ENCODE assay signal across 9 mouse cellular contexts in the genomic region with DNA sequence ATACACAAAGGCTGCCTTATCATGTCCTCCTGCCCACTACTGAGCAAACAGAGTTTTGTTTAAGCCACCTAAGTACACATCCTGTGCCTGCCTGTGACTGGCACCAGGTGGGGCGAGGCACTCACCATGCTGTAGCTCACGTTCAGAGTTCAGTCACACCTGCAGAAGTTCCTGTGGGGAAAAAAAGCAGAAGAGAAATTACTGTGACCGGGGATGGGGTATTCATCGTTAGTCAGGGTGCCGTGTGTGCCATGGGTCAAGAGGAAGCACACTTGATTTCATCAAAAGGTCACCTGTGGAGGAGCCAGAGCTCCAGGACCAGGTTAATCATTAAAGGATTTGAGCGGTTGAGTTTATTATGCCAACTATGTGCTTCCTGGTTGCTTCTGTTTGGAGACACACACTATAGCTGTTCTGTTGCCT. TPM values are rescaled to one million over a fixed set of nuclear protein-coding genes. Genes with fewer than 3 reads are reported as not detected.
DNase-seq lines count a peak whose midpoint lies in the region; ATAC-seq lines count a peak whose summit lies in the region.
"Had no signal": no experiment of that assay in that cellular context is flagged by ENCODE, and none has a peak within 500 bp of the region (broad histone marks: within the 10 kb centered on the region; RNA-seq: fewer than 3 reads in every experiment).

No protein-coding gene starts in this region.

- 0 out of 2 replicates have a peak, but pooled peaks cover 2% of the 10 kb centered on the region for H3K4me1 ChIP-seq in intestine, embryonic 15.5 days (replicated peaks)
- H3K4me1 ChIP-seq in liver, embryonic 16.5 days (ENCODE audit: control insufficient read depth, low read depth, low read length): no peaks in the 10 kb centered on the region; the same call in 1 of the 2 replicates
- H3K4me1 ChIP-seq in stomach, embryonic 15.5 days: no peaks in the 10 kb centered on the region
- H3K4me1 ChIP-seq in midbrain, embryonic 11.5 days (ENCODE audit: control insufficient read depth, insufficient read depth, low read length): no peaks in the 10 kb centered on the region
- H3K4me1 ChIP-seq in forebrain, embryonic 15.5 days: no peaks in the 10 kb centered on the region
- H3K4me1 ChIP-seq: hindbrain, embryonic 13.5 days had no signal

- H3K9me3 ChIP-seq in intestine, embryonic 15.5 days: no peaks in the 10 kb centered on the region
- no peaks in the 10 kb centered on the region for H3K9me3 ChIP-seq in liver, embryonic 16.5 days (replicated peaks; ENCODE audit: control insufficient read depth, low read length)
- no peaks in the 10 kb centered on the region for H3K9me3 ChIP-seq in stomach, embryonic 15.5 days
- H3K9me3 ChIP-seq in midbrain, embryonic 11.5 days (ENCODE audit: control insufficient read depth, low read length): no peaks in the 10 kb centered on the region
- H3K9me3 ChIP-seq in forebrain, embryonic 15.5 days: no peaks in the 10 kb centered on the region
- H3K9me3 ChIP-seq: hindbrain, embryonic 13.5 days had no signal

- H3K4me2 ChIP-seq in intestine, embryonic 15.5 days (replicated peaks): 0 out of 2 replicates have a peak overlapping the region, but pooled peaks have one; percentile 13
- H3K4me2 ChIP-seq in liver, embryonic 16.5 days (ENCODE audit: low read depth, low read length): peak overlapping the region; percentile 36
- no peak overlapping the region for H3K4me2 ChIP-seq in stomach, embryonic 15.5 days
- H3K4me2 ChIP-seq in midbrain, embryonic 11.5 days: no peak overlapping the region
- H3K4me2 ChIP-seq in forebrain, embryonic 15.5 days (replicated peaks): no peak overlapping the region
- H3K4me2 ChIP-seq: hindbrain, embryonic 13.5 days had no signal

- DNase-seq in kidney, adult 9 months: peak; percentile 90
- no peak for DNase-seq in retina, embryonic 14.5 days (ENCODE audit: low spot score)
- no peak for DNase-seq in midbrain, embryonic 11.5 days (ENCODE audit: low spot score, missing footprints)
- DNase-seq: cerebellum, postnatal 14 days had no signal

- peak overlapping the region; percentile 84 for H3K27ac ChIP-seq in intestine, embryonic 15.5 days
- H3K27ac ChIP-seq in liver, embryonic 16.5 days (ENCODE audit: low read length): peak overlapping the region; percentile 53
- peak overlapping the region; percentile 85 for H3K27ac ChIP-seq in stomach, embryonic 15.5 days
- H3K27ac ChIP-seq in midbrain, embryonic 11.5 days (ENCODE audit: low read depth, low read length): no peak overlapping the region
- H3K27ac ChIP-seq in forebrain, embryonic 15.5 days (replicated peaks): no peak overlapping the region
- H3K27ac ChIP-seq: hindbrain, embryonic 13.5 days had no signal

- ATAC-seq in intestine, embryonic 15.5 days: peak; percentile 95
- ATAC-seq in liver, embryonic 16.5 days (ENCODE audit: low read depth): peak; percentile 78
- peak; percentile 91 for ATAC-seq in stomach, embryonic 15.5 days (ENCODE audit: insufficient read depth, low FRiP score, low read depth)
- no peak for ATAC-seq in midbrain, embryonic 11.5 days (ENCODE audit: low FRiP score)
- ATAC-seq in forebrain, embryonic 15.5 days (replicated peaks): no peak

- no peak overlapping the region for H3K4me3 ChIP-seq in intestine, embryonic 15.5 days (replicated peaks)
- H3K4me3 ChIP-seq in liver, embryonic 16.5 days (ENCODE audit: low read depth, low read length): peak overlapping the region; percentile 32
- no peak overlapping the region for H3K4me3 ChIP-seq in stomach, embryonic 15.5 days (replicated peaks)
- no peak overlapping the region for H3K4me3 ChIP-seq in midbrain, embryonic 11.5 days (ENCODE audit: low read depth, low read length)
- no peak overlapping the region for H3K4me3 ChIP-seq in forebrain, embryonic 15.5 days
- H3K4me3 ChIP-seq: hindbrain, embryonic 13.5 days had no signal

- H3K27me3 ChIP-seq in intestine, embryonic 15.5 days (replicated peaks): no peaks in the 10 kb centered on the region
- no peaks in the 10 kb centered on the region for H3K27me3 ChIP-seq in liver, embryonic 16.5 days (ENCODE audit: control insufficient read depth, insufficient read depth, low read depth, low read length)
- H3K27me3 ChIP-seq in stomach, embryonic 15.5 days (replicated peaks): no peaks in the 10 kb centered on the region
- H3K27me3 ChIP-seq in midbrain, embryonic 11.5 days (ENCODE audit: control insufficient read depth, insufficient read depth, low read length): no peaks in the 10 kb centered on the region
- H3K27me3 ChIP-seq in forebrain, embryonic 15.5 days: no peaks in the 10 kb centered on the region
- H3K27me3 ChIP-seq: hindbrain, embryonic 13.5 days had no signal

- no peaks in the 10 kb centered on the region for H3K36me3 ChIP-seq in intestine, embryonic 15.5 days
- H3K36me3 ChIP-seq in liver, embryonic 16.5 days (ENCODE audit: control insufficient read depth, insufficient read depth): no peaks in the 10 kb centered on the region
- 0 out of 2 replicates have a peak, but pooled peaks cover 6% of the 10 kb centered on the region for H3K36me3 ChIP-seq in stomach, embryonic 15.5 days
- H3K36me3 ChIP-seq in midbrain, embryonic 11.5 days (ENCODE audit: control insufficient read depth, insufficient read depth, low read length): no peaks in the 10 kb centered on the region
- H3K36me3 ChIP-seq in forebrain, embryonic 15.5 days: no peaks in the 10 kb centered on the region
- H3K36me3 ChIP-seq: hindbrain, embryonic 13.5 days had no signal

- WGBS in intestine, embryonic 15.5 days: 40% methylated on average over 6 of the region's 6 CpGs
- WGBS in liver, embryonic 16.5 days (ENCODE audit: insufficient replicate concordance): 32% methylated on average over 6 of the region's 6 CpGs
- 59% methylated on average over 6 of the region's 6 CpGs for WGBS in stomach, embryonic 15.5 days
- WGBS in midbrain, embryonic 11.5 days: 80% methylated on average over 6 of the region's 6 CpGs
- 81% methylated on average over 6 of the region's 6 CpGs for WGBS in forebrain, embryonic 15.5 days

- H3K9ac ChIP-seq in intestine, embryonic 15.5 days: no peak overlapping the region
- H3K9ac ChIP-seq in liver, embryonic 16.5 days (ENCODE audit: low read depth, low read length): no peak overlapping the region
- no peak overlapping the region for H3K9ac ChIP-seq in stomach, embryonic 15.5 days
- no peak overlapping the region for H3K9ac ChIP-seq in midbrain, embryonic 11.5 days (ENCODE audit: low read length)
- H3K9ac ChIP-seq in forebrain, embryonic 15.5 days (replicated peaks): no peak overlapping the region
- H3K9ac ChIP-seq: hindbrain, embryonic 13.5 days had no signal

RNA-seq across cellular contexts. Expression of gene Anxa4, which starts 27.7 kb away (rescaled TPM):
- 345 and 376 TPM in 2 replicates for polyA plus RNA-seq in intestine, embryonic 15.5 days (2015; fragmentation: Nextera tagmentation; extraction: Ambion mirVana)
- 42.9 and 45.5 TPM in 2 replicates for polyA plus RNA-seq in liver, embryonic 16.5 days (2015; fragmentation: Nextera tagmentation; extraction: Ambion mirVana)
- polyA plus RNA-seq in stomach, embryonic 15.5 days (2015; fragmentation: Nextera tagmentation; extraction: Ambion mirVana): 137 and 160 TPM in 2 replicates
- polyA plus RNA-seq in midbrain, embryonic 11.5 days (2014; fragmentation: Nextera tagmentation; extraction: Ambion mirVana): 5.4 and 7.0 TPM in 2 replicates
- polyA plus RNA-seq in forebrain, embryonic 15.5 days (2015; fragmentation: Nextera tagmentation; extraction: Ambion mirVana): 5.8 and 5.9 TPM in 2 replicates

RNA-seq across cellular contexts. Expression of gene Gmcl1, which starts 32.5 kb away (rescaled TPM):
- polyA plus RNA-seq in intestine, embryonic 15.5 days (2015; fragmentation: Nextera tagmentation; extraction: Ambion mirVana): 31.2 and 31.7 TPM in 2 replicates
- polyA plus RNA-seq in liver, embryonic 16.5 days (2015; fragmentation: Nextera tagmentation; extraction: Ambion mirVana): 5.8 and 6.0 TPM in 2 replicates
- 31.4 and 33.1 TPM in 2 replicates for polyA plus RNA-seq in stomach, embryonic 15.5 days (2015; fragmentation: Nextera tagmentation; extraction: Ambion mirVana)
- polyA plus RNA-seq in midbrain, embryonic 11.5 days (2014; fragmentation: Nextera tagmentation; extraction: Ambion mirVana): 42.4 and 46.3 TPM in 2 replicates
- polyA plus RNA-seq in forebrain, embryonic 15.5 days (2015; fragmentation: Nextera tagmentation; extraction: Ambion mirVana): 48.3 TPM in 2 replicates

Comparison
In these comparisons a context has a peak if more than half of its experiments do, and no peak if none do; other contexts are left out.
1. ATAC-seq: peak in intestine, embryonic 15.5 days (single experiment), liver, embryonic 16.5 days (single experiment) and stomach, embryonic 15.5 days (single experiment); none in midbrain, embryonic 11.5 days (single experiment) and forebrain, embryonic 15.5 days (single experiment).
2. H3K27ac ChIP-seq: peak in intestine, embryonic 15.5 days (single experiment), liver, embryonic 16.5 days (single experiment) and stomach, embryonic 15.5 days (single experiment); none in midbrain, embryonic 11.5 days (single experiment) and forebrain, embryonic 15.5 days (single experiment).
3. H3K4me2 ChIP-seq: peak in intestine, embryonic 15.5 days (single experiment) and liver, embryonic 16.5 days (single experiment); none in stomach, embryonic 15.5 days (single experiment), midbrain, embryonic 11.5 days (single experiment) and forebrain, embryonic 15.5 days (single experiment).